Mouse (Mus musculus): ENCODE measurements around the gene Ppef2.
"Not testable (repeated sequence)": the region's sequence is repeated elsewhere in the genome, so short reads cannot be mapped to it uniquely, and the experiment has no call there.

The Ppef2 gene

DNA sequence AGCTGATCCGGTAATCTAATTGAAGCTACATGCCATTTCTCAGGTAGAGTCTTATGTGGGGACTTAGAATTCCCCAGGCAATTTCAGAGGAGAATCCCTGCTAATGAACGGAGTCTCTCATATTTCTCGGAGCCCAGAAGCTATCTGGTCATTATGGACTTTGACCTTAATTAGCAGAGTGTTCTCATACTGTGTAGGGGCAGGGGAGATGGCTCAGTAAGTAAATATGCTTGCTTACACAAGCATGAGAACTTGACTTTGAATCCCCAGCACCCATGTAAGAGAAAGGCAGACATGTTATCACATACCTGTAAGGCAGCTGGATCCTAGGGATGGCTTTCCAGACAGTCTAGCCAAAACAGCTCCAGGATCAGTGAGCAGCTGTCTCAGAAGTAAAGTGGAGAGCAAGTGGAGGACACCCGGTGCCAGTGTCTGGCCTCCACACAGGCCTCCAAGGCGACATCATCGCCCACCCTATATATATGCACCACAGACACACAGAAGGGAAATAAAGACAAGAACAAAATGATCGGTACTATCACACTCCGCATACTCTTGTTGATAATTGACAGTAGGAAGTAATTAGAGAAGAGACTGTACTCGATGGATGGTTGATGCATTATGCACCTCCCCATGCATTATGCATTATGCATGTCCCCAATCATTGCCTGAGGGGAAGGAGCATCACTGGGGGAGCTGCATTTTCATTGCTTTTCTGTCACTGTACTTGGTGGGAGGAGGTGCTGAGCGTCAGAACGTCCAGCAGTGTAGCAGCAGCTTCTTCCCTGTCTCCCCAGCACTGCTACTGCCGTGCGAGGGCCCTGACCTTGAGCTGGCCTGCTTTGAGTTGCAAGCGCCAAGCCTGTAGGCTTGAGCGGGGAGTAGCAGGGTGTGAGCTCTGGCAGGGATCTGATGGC, 58.9 kb downstream of the Ppef2 start:
- DNase-seq (ENCODE audit: low spot score in 2 of 2), result no peak

DNA sequence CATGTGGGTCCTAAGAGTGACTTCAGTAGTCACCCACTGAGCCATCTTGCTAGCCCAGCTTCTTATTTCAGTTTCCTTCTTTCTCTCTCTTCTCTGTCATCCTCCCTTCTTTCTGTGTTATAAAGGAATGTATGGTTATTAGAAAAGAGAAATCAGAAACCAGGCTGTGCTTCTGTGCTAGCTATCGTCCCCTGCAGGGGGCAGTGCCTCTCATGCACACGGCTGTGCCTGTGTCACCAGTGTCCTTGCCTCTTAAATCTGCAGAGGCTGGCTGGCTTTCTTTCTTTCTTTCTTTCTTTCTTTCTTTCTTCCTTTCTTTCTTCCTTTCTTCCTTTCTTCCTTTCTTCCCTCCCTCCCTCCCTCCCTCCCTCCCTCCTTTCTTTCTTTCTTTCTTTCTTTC, 60.4 kb downstream of the Ppef2 start:
- not testable (repeated sequence) for DNase-seq (ENCODE audit: low spot score in 2 of 2)

DNA sequence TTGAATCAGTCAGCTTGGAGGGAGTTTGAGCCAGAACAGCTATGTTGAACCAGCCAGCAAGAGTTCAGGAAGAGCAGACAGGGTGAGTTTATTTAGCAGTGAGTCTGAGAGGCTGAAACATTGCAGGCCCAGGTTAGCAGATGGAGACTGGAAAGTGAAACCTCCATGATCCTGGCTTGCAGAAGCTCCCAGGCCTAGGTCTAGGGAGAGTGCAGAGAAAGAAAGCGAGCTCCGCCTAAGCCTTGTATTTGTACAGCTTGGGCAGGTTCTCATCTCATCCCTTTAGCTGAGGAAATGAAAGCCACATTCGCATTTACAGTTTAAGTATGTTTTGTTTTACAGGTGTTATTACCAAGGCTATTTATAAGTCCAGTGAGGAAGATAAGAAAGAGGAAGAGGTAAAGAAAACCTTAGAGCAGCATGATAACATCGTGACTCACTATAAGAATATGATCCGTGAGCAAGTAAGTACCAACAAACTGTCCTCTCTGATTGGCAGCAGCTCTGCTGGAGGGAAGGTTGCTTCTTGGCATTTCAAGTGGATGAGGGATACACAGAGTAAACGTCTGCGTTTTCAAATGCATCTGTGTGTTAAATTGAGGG, 67.1 kb downstream of the Ppef2 start:
- DNase-seq (ENCODE audit: low spot score in 2 of 2), result no peak

DNA sequence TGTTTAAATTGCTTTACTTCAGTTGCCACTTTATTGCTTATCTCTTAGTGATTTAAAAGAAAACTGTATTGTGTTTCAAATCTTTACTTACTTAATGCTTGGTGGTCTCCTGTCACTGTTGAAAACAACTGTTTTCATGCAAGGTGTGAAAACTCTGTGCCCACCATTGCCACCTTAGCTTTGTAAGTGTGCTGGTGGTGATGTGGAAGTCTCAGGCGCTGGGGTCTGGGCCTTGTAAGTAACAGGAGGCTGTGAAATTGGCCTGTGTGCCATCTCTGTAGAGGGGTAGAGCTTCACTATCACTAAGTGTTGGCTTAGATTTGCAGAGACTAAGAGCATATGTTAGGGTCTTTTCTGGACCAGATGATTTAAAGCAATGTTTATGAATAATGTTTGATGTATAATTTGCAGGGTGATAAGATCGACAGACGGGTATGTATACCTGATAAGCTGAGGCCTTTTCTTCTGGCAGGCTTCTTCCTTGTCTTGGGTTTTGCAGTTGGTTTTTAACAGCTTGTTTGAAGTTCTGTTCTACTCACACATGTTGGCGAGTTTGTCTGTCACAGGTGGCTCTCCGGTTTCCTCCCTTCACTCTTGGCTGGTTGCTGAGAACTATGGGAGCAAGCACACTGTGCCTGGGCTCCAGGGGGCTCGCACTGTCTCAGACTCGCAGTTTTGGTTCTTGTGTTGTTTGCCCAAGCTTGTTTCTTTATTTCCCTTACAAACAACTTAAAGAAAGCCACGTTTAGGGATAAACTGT, 72.8 kb downstream of the Ppef2 start:
- DNase-seq (ENCODE audit: low spot score in 2 of 2), result no peak
